In genomic region chr19:46338331-46338936, GRCm38 (mm10) we compare ENCODE assay signal across 8 mouse cellular contexts. TPM values are rescaled to one million over a fixed set of nuclear protein-coding genes. Genes with fewer than 3 reads are reported as not detected.
DNase-seq lines count a peak whose midpoint lies in the region; ATAC-seq lines count a peak whose summit lies in the region.

Cuedc2 (minus strand) TSS chr19:46338702.

- peak within 1 kb of the TSS; percentile 68 for H3K4me3 ChIP-seq in heart, embryonic 10.5 days
- peak within 1 kb of the TSS; percentile 92 for H3K4me3 ChIP-seq in kidney, embryonic 15.5 days (replicated peaks)

- H3K4me2 ChIP-seq in kidney, embryonic 15.5 days, result peak within 1 kb of the TSS; percentile 68

- peak; percentile 92 for ATAC-seq in erythroblast, adult 5-6 weeks (replicated peaks; ENCODE audit: low FRiP score, poor library complexity, severe bottlenecking)
- ATAC-seq in kidney, embryonic 15.5 days (replicated peaks; ENCODE audit: low FRiP score), result peak; percentile 78
- peak; percentile 76 for ATAC-seq in monocyte, adult 5-6 weeks (replicated peaks; ENCODE audit: insufficient number of reproducible peaks, low FRiP score, low TSS enrichment, poor library complexity, severe bottlenecking)

- under 1% methylated on average over 31 of the region's 31 CpGs for WGBS in heart, embryonic 10.5 days
- WGBS in kidney, embryonic 15.5 days, result under 1% methylated on average over 31 of the region's 31 CpGs

- DNase-seq in B cell, adult 2 months, result peak; percentile 95 to 97
- peak; percentile 99 for DNase-seq in brain, adult 2 months (ENCODE audit: low read depth, low spot score)
- DNase-seq in heart, embryonic 10.5 days (ENCODE audit: low spot score), result peak; percentile 97
- peak; percentile 95 for DNase-seq in liver
- peak; percentile 98 for DNase-seq in spleen, postnatal 4 days (ENCODE audit: low spot score in 2 of 2)

- H3K36me3 ChIP-seq in heart, embryonic 10.5 days, result no peaks in the 10 kb centered on the region
- H3K36me3 ChIP-seq in kidney, embryonic 15.5 days, result no peaks in the 10 kb centered on the region

- H3K4me1 ChIP-seq in heart, embryonic 10.5 days, result peaks cover 21% of the 10 kb centered on the region
- H3K4me1 ChIP-seq in kidney, embryonic 15.5 days, result peaks cover 32% of the 10 kb centered on the region

- peaks cover 10% of the 10 kb centered on the region for H3K27me3 ChIP-seq in heart, embryonic 10.5 days (ENCODE audit: insufficient read depth, poor library complexity, severe bottlenecking)
- peaks cover 4% of the 10 kb centered on the region for H3K27me3 ChIP-seq in kidney, embryonic 15.5 days

- no peaks in the 10 kb centered on the region for H3K9me3 ChIP-seq in heart, embryonic 10.5 days
- H3K9me3 ChIP-seq in kidney, embryonic 15.5 days (replicated peaks), result no peaks in the 10 kb centered on the region

- H3K27ac ChIP-seq in heart, embryonic 10.5 days, result peak within 1 kb of the TSS; percentile 91
- peak within 1 kb of the TSS; percentile 62 for H3K27ac ChIP-seq in kidney, embryonic 15.5 days

- H3K9ac ChIP-seq in kidney, embryonic 15.5 days, result peak within 1 kb of the TSS; percentile 77

RNA-seq across cellular contexts. Expression of gene Cuedc2, which starts in this region (rescaled TPM):
- 8.1 and 8.4 TPM in 2 replicates for total RNA-seq in erythroblast, adult 5-6 weeks (2015; ENCODE audit: low replicate concordance)
- total RNA-seq in erythroblast, adult 5-6 weeks (2017; ENCODE audit: low replicate concordance), result 23.6 and 39.4 TPM in 2 replicates
- 146 and 153 TPM in 2 replicates for polyA plus RNA-seq in heart, embryonic 10.5 days (2016; fragmentation: Nextera tagmentation; extraction: Ambion mirVana)
- 158 and 177 TPM in 2 replicates for polyA plus RNA-seq in kidney, embryonic 15.5 days (2015; fragmentation: Nextera tagmentation; extraction: Ambion mirVana)
- 43.0 to 58.3 TPM (median 56.0 TPM) in 3 replicates for total RNA-seq in monocyte, adult 5-6 weeks (2017)

Comparison
In these comparisons a context has a peak if more than half of its experiments do, and no peak if none do; other contexts are left out.
1. Peak in every context shown above with its lines: DNase-seq, ATAC-seq, H3K4me3 ChIP-seq and H3K27ac ChIP-seq.